Comparison of ENCODE assay signal across 25 mouse cellular contexts in the genomic region with DNA sequence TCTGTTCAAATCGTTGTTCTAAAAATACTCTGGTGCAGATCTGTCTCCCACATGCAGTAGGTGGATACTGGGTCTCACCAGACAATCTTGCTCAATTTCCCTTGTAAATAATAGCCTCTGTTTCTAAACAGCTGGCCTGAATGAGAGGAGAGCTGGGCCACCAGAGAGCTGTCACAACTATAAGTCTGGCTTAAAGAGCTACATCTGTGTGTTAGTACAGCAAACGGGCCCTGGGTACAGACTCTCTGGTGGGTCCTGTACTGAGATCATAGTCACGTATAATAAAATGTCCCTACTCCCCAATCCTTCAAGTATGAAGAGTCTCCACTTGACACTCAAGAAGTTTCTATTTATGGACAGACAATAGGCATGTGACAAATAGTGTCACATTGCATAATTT.
DNase-seq lines count a peak whose midpoint lies in the region; ATAC-seq and TF ChIP-seq lines count a peak whose summit lies in the region.
"Had no signal": no experiment of that assay in that cellular context is flagged by ENCODE, and none has a peak within 500 bp of the region (broad histone marks: within the 10 kb centered on the region; RNA-seq: fewer than 3 reads in every experiment).

No protein-coding gene starts in this region.

- H3K9ac ChIP-seq in kidney, embryonic 15.5 days = no peak overlapping the region
- H3K9ac ChIP-seq in lung, embryonic 16.5 days (ENCODE audit: low read length) = no peak overlapping the region
- H3K9ac ChIP-seq: embryonic facial prominence, embryonic 13.5 days; forebrain, embryonic 13.5 days; heart, embryonic 15.5 days; hindbrain, embryonic 13.5 days had no signal

- H3K27ac ChIP-seq in kidney, embryonic 15.5 days = no peak overlapping the region
- H3K27ac ChIP-seq in kidney, adult 2 months (ENCODE audit: insufficient read depth, low read depth, low read length) = no peak overlapping the region
- no peak overlapping the region for H3K27ac ChIP-seq in lung, embryonic 16.5 days (ENCODE audit: low read length)
- H3K27ac ChIP-seq: embryonic facial prominence, embryonic 13.5 days; forebrain, embryonic 13.5 days; gastrocnemius, adult 2 months; heart, embryonic 15.5 days; hindbrain, embryonic 13.5 days; hindbrain, postnatal 0 days had no signal

- no peaks in the 10 kb centered on the region for H3K4me1 ChIP-seq in kidney, embryonic 15.5 days
- H3K4me1 ChIP-seq in kidney, adult 2 months (ENCODE audit: control insufficient read depth, insufficient read depth, low read length) = no peaks in the 10 kb centered on the region
- H3K4me1 ChIP-seq in lung, embryonic 16.5 days (replicated peaks; ENCODE audit: control insufficient read depth, insufficient read depth, low read length) = no peaks in the 10 kb centered on the region
- H3K4me1 ChIP-seq: heart, embryonic 15.5 days had no signal

- H3K36me3 ChIP-seq in kidney, embryonic 15.5 days = no peaks in the 10 kb centered on the region
- H3K36me3 ChIP-seq in kidney, adult 2 months (ENCODE audit: control insufficient read depth, insufficient read depth, low read length) = no peaks in the 10 kb centered on the region
- H3K36me3 ChIP-seq in lung, embryonic 16.5 days (ENCODE audit: control insufficient read depth, insufficient read depth, low read length) = no peaks in the 10 kb centered on the region
- H3K36me3 ChIP-seq: embryonic facial prominence, embryonic 13.5 days; heart, embryonic 15.5 days; hindbrain, embryonic 13.5 days had no signal

- no peaks in the 10 kb centered on the region for H3K27me3 ChIP-seq in kidney, embryonic 15.5 days
- H3K27me3 ChIP-seq in kidney, adult 2 months (replicated peaks; ENCODE audit: control insufficient read depth, insufficient read depth, low read length) = no peaks in the 10 kb centered on the region
- H3K27me3 ChIP-seq in lung, embryonic 16.5 days (ENCODE audit: control insufficient read depth, insufficient read depth, low read depth, low read length) = no peaks in the 10 kb centered on the region
- H3K27me3 ChIP-seq: CH12.LX; embryonic facial prominence, embryonic 13.5 days; forebrain, embryonic 13.5 days; heart, embryonic 15.5 days; hindbrain, embryonic 13.5 days had no signal

- 46% methylated on average over 3 of the region's 3 CpGs for WGBS in kidney, embryonic 15.5 days
- WGBS in kidney, adult 2 months = 49% methylated on average over 3 of the region's 3 CpGs
- WGBS in lung, embryonic 16.5 days = 49% methylated on average over 3 of the region's 3 CpGs

- TF ChIP-seq CTCF in kidney, adult 2 months (conservative IDR thresholded peaks at IDR 0.05; ENCODE audit: insufficient read depth, insufficient read length, low read depth, low read length) = no peak

- no peaks in the 10 kb centered on the region for H3K9me3 ChIP-seq in kidney, embryonic 15.5 days (replicated peaks)
- no peaks in the 10 kb centered on the region for H3K9me3 ChIP-seq in lung, embryonic 16.5 days (ENCODE audit: control insufficient read depth, low read length)
- H3K9me3 ChIP-seq: embryonic facial prominence, embryonic 13.5 days; forebrain, embryonic 13.5 days; heart, embryonic 15.5 days; hindbrain, embryonic 13.5 days had no signal

- no peak for DNase-seq in kidney, adult 2 months
- peak; percentile 23 for DNase-seq in layer of hippocampus, adult 9-11 months
- DNase-seq in layer of hippocampus, postnatal 14 days (ENCODE audit: low spot score in 2 of 2) = no peak
- no peak for DNase-seq in lung, postnatal 25 days (ENCODE audit: low spot score)
- peak; percentile 20 for DNase-seq in brain, adult 2 months (ENCODE audit: low read depth, low spot score)
- DNase-seq in cerebellum, adult 11-12 months = no peak
- DNase-seq: adrenal gland, postnatal 25 days; cerebellum, adult 11 months; cerebellum, adult 9-10 months; cerebellum, postnatal 25 days; gastrocnemius, adult 2 months; gastrocnemius, postnatal 25 days; heart, adult 18-20 months; heart, postnatal 14 days had no signal

- TF ChIP-seq POLR2A in kidney, adult 2 months (IDR thresholded peaks at IDR 0.05; ENCODE audit: low read depth, low read length) = no peak

- peak; percentile 52; the same call in 1 of the 2 replicates for ATAC-seq in kidney, embryonic 15.5 days (replicated peaks; ENCODE audit: low FRiP score)
- peak; percentile 77 for ATAC-seq in lung, embryonic 16.5 days (ENCODE audit: low read depth)
- ATAC-seq: activated CD4-positive, CD25-positive, alpha-beta regulatory T cell, adult 4 months; forebrain, embryonic 13.5 days; hindbrain, postnatal 0 days; Patski had no signal

- no peak overlapping the region for H3K4me3 ChIP-seq in kidney, embryonic 15.5 days (replicated peaks)
- no peak overlapping the region for H3K4me3 ChIP-seq in kidney, adult 2 months (ENCODE audit: insufficient read depth, low read depth, low read length)
- H3K4me3 ChIP-seq in lung, embryonic 16.5 days (ENCODE audit: low read length) = no peak overlapping the region
- H3K4me3 ChIP-seq: embryonic facial prominence, embryonic 13.5 days; forebrain, embryonic 13.5 days; gastrocnemius, adult 2 months; heart, embryonic 15.5 days; hindbrain, embryonic 13.5 days had no signal

- no peak overlapping the region for H3K4me2 ChIP-seq in kidney, embryonic 15.5 days
- no peak overlapping the region for H3K4me2 ChIP-seq in lung, embryonic 16.5 days (ENCODE audit: low read depth, low read length)
- H3K4me2 ChIP-seq: embryonic facial prominence, embryonic 13.5 days; forebrain, embryonic 13.5 days; heart, embryonic 11.5 days; heart, embryonic 15.5 days; hindbrain, embryonic 13.5 days had no signal

Comparison
In these comparisons a context has a peak if more than half of its experiments do, and no peak if none do; other contexts are left out.
1. DNase-seq: peak in layer of hippocampus, adult 9-11 months (single experiment) and brain, adult 2 months (single experiment); none in kidney, adult 2 months (single experiment), layer of hippocampus, postnatal 14 days (0 of 2), lung, postnatal 25 days (single experiment) and cerebellum, adult 11-12 months (single experiment).